Mouse (Mus musculus) neural tube, embryonic 14.5 days (tissue): ENCODE results near the gene Gm43738. TPM values are rescaled to one million over a fixed set of nuclear protein-coding genes. Genes with fewer than 3 reads are reported as not detected.

ENCODE experiments used
- polyA plus RNA-seq: library from polyadenylated mRNA; unstranded; fragments of >200 nt; fragmentation: Nextera tagmentation; extraction: Ambion mirVana; gene quantifications from 2 replicates; pipeline ENCODE4 v1.2.1, GENCODE M21; 2014

The Gm43738 gene
- polyA plus RNA-seq, 1 experiment from 2014 or later = not detected

Other genes with a start within 250 kb of the Gm43738 start
- gene Msto1, start 187.1 kb downstream of the Gm43738 start, polyA plus RNA-seq = 49.3 and 50.7 TPM in 2 replicates
- 27.1 and 27.9 TPM in 2 replicates for gene Ash1l, start 150.5 kb downstream of the Gm43738 start, polyA plus RNA-seq
- gene Dap3, start 149.9 kb downstream of the Gm43738 start, polyA plus RNA-seq = 142 and 149 TPM in 2 replicates
- 96.7 and 104 TPM in 2 replicates for gene Rusc1, start 7.8 kb downstream of the Gm43738 start, polyA plus RNA-seq
- gene Fdps, start 860 bp upstream of the Gm43738 start, polyA plus RNA-seq = 378 and 453 TPM in 2 replicates
- gene Pklr, start 35.0 kb upstream of the Gm43738 start, polyA plus RNA-seq = 0.66 TPM in 1 of 2 replicates, not detected in the other
- gene Hcn3, start 59.1 kb upstream of the Gm43738 start, polyA plus RNA-seq = 25.4 and 28.7 TPM in 2 replicates
- gene Clk2, start 63.7 kb upstream of the Gm43738 start, polyA plus RNA-seq = 17.5 and 19.6 TPM in 2 replicates
- 126 and 153 TPM in 2 replicates for gene Scamp3, start 76.4 kb upstream of the Gm43738 start, polyA plus RNA-seq
- gene Fam189b, start 82.0 kb upstream of the Gm43738 start, polyA plus RNA-seq = 38.5 and 41.7 TPM in 2 replicates
- 41.5 and 49.7 TPM in 2 replicates for gene Gba, start 101.8 kb upstream of the Gm43738 start, polyA plus RNA-seq
- gene Thbs3, start 114.1 kb upstream of the Gm43738 start, polyA plus RNA-seq = 34.7 and 36.6 TPM in 2 replicates
- gene Mtx1, start 126.0 kb upstream of the Gm43738 start, polyA plus RNA-seq = 147 and 151 TPM in 2 replicates
- 0.90 and 1.4 TPM in 2 replicates for gene Muc1, start 128.0 kb upstream of the Gm43738 start, polyA plus RNA-seq
- 206 and 240 TPM in 2 replicates for gene Krtcap2, start 144.9 kb upstream of the Gm43738 start, polyA plus RNA-seq
- 61.6 and 70.7 TPM in 2 replicates for gene Trim46, start 145.2 kb upstream of the Gm43738 start, polyA plus RNA-seq
- 69.6 and 84.4 TPM in 2 replicates for gene Dpm3, start 158.3 kb upstream of the Gm43738 start, polyA plus RNA-seq
- gene Slc50a1, start 169.5 kb upstream of the Gm43738 start, polyA plus RNA-seq = 36.7 and 39.8 TPM in 2 replicates
- 6.8 and 10.5 TPM in 2 replicates for gene Efna1, start 180.0 kb upstream of the Gm43738 start, polyA plus RNA-seq
- 85.7 and 96.9 TPM in 2 replicates for gene Efna3, start 221.9 kb upstream of the Gm43738 start, polyA plus RNA-seq
- 4.3 and 6.1 TPM in 2 replicates for gene Efna4, start 236.9 kb upstream of the Gm43738 start, polyA plus RNA-seq
- gene Adam15, start 248.9 kb upstream of the Gm43738 start, polyA plus RNA-seq = 37.6 and 48.3 TPM in 2 replicates